26 mouse cellular contexts compared by ENCODE assay signal in genomic region chr13:51948896-51949295, GRCm38 (mm10).
"Had no signal": no experiment of that assay in that cellular context is flagged by ENCODE, and none has a peak within 500 bp of the region (broad histone marks: within the 10 kb centered on the region; RNA-seq: fewer than 3 reads in every experiment).

No protein-coding gene starts in this region.

- H3K4me2 ChIP-seq: heart, embryonic 11.5 days; heart, embryonic 13.5 days; heart, embryonic 15.5 days; hindbrain, embryonic 13.5 days; hindbrain, embryonic 15.5 days; kidney, embryonic 15.5 days; limb, embryonic 13.5 days; limb, embryonic 15.5 days; liver, embryonic 12.5 days had no signal

- H3K4me3 ChIP-seq: heart, adult 2 months; heart, embryonic 13.5 days; heart, embryonic 15.5 days; hindbrain, embryonic 13.5 days; hindbrain, embryonic 15.5 days; kidney, embryonic 15.5 days; limb, embryonic 13.5 days; limb, embryonic 15.5 days; liver, embryonic 12.5 days had no signal

- H3K4me1 ChIP-seq: hindbrain, embryonic 15.5 days had no signal

- H3K27me3 ChIP-seq: heart, embryonic 13.5 days; heart, embryonic 15.5 days; hindbrain, embryonic 15.5 days; kidney, embryonic 15.5 days; limb, embryonic 13.5 days; limb, embryonic 15.5 days had no signal

- ATAC-seq: hindbrain, postnatal 0 days; intestine, embryonic 16.5 days; liver, embryonic 12.5 days had no signal

- DNase-seq: gastrocnemius, postnatal 14 days; gastrocnemius, postnatal 36 days; heart, adult 11 months; heart, adult 2 months; heart, postnatal 14 days; heart, postnatal 36 days; kidney, adult 11 months; kidney, adult 2 months; kidney, adult 9 months; kidney, postnatal 14 days; kidney, postnatal 36 days; layer of hippocampus, adult 9-11 months; layer of hippocampus, postnatal 36 days had no signal

- H3K9ac ChIP-seq: heart, embryonic 13.5 days; heart, embryonic 15.5 days; hindbrain, embryonic 13.5 days; hindbrain, embryonic 15.5 days; kidney, embryonic 15.5 days; limb, embryonic 13.5 days; limb, embryonic 15.5 days; liver, embryonic 12.5 days; liver, embryonic 14.5 days had no signal

- H3K36me3 ChIP-seq: heart, embryonic 13.5 days; heart, embryonic 15.5 days; hindbrain, embryonic 13.5 days; hindbrain, embryonic 15.5 days; kidney, embryonic 15.5 days; limb, embryonic 13.5 days; limb, embryonic 15.5 days; liver, embryonic 12.5 days had no signal

- H3K9me3 ChIP-seq: heart, embryonic 13.5 days; heart, embryonic 15.5 days; hindbrain, embryonic 13.5 days; hindbrain, embryonic 15.5 days; kidney, embryonic 15.5 days; limb, embryonic 13.5 days; limb, embryonic 15.5 days; liver, embryonic 12.5 days had no signal

- H3K27ac ChIP-seq: heart, adult 2 months; heart, embryonic 13.5 days; heart, embryonic 15.5 days; hindbrain, embryonic 13.5 days; hindbrain, embryonic 15.5 days; hindbrain, postnatal 0 days; kidney, embryonic 15.5 days; kidney, postnatal 0 days; limb, embryonic 13.5 days; limb, embryonic 15.5 days; liver, embryonic 12.5 days; liver, embryonic 14.5 days had no signal
